Mouse (Mus musculus): Measurements from ENCODE around the gene Syne1. TPM values are rescaled to one million over a fixed set of nuclear protein-coding genes. Genes with fewer than 3 reads are reported as not detected.
A peak's percentile ranks its signal among the peaks of the same experiment; 100 is the strongest.

Syne1 gene
- total RNA-seq, 1 experiment: 7.1 TPM

GRCm38 (mm10) chr10:5332801-5333200 is 218.5 kb downstream of the Syne1 start:
- no peak for TF ChIP-seq CHD2 (IDR thresholded peaks at IDR 0.05; ENCODE audit: low read depth, low read length)
- H3K36me3 ChIP-seq (ENCODE audit: control insufficient read depth, insufficient read depth, low read length, poor library complexity, severe bottlenecking): no peaks in the 10 kb centered on the region
- H3K9me3 ChIP-seq (ENCODE audit: control insufficient read depth, insufficient read depth, low read depth, low read length): no peaks in the 10 kb centered on the region
- no peak overlapping the region for H3K27ac ChIP-seq (ENCODE audit: insufficient read depth, low read depth, low read length, poor library complexity, severe bottlenecking)
- DNase-seq (ENCODE audit: low read depth, low spot score): no peak
- H3K9ac ChIP-seq (ENCODE audit: insufficient read depth, low read depth, low read length, poor library complexity, severe bottlenecking): no peak overlapping the region
- H3K4me1 ChIP-seq (ENCODE audit: control insufficient read depth in 2 of 2, insufficient read depth in 2 of 2, low read length in 2 of 2, poor library complexity in 1 of 2): no peaks in the 10 kb centered on the region
- no peak overlapping the region for H3K4me3 ChIP-seq (ENCODE audit: insufficient read depth in 1 of 2, low read depth in 1 of 2, low read length in 2 of 2, poor library complexity in 1 of 2, severe bottlenecking in 1 of 2)
- in situ Hi-C loops (cut with MboI; ENCODE audit: low sequenced_read_pairs in 2 of 2, unreplicated experiment in 2 of 2): no loop called here

GRCm38 (mm10) chr10:5326716-5327115 is 224.6 kb downstream of the Syne1 start:
- Histone ChIP-seq H3K9me3 (ENCODE audit: control insufficient read depth, insufficient read depth, low read depth, low read length) (no peaks in the 10 kb centered on the region), H3K4me1 (ENCODE audit: control insufficient read depth in 2 of 2, insufficient read depth in 2 of 2, low read length in 2 of 2, poor library complexity in 1 of 2) (no peaks in the 10 kb centered on the region), H3K27ac (ENCODE audit: insufficient read depth, low read depth, low read length, poor library complexity, severe bottlenecking) (no peak overlapping the region), H3K4me3 (ENCODE audit: insufficient read depth in 1 of 2, low read depth in 1 of 2, low read length in 2 of 2, poor library complexity in 1 of 2, severe bottlenecking in 1 of 2) (no peak overlapping the region), H3K36me3 (ENCODE audit: control insufficient read depth, insufficient read depth, low read length, poor library complexity, severe bottlenecking) (no peaks in the 10 kb centered on the region), H3K9ac (ENCODE audit: insufficient read depth, low read depth, low read length, poor library complexity, severe bottlenecking) (no peak overlapping the region)
- in situ Hi-C loops (cut with MboI; ENCODE audit: low sequenced_read_pairs in 2 of 2, unreplicated experiment in 2 of 2): no loop called here
- no peak for DNase-seq (ENCODE audit: low read depth, low spot score)
- TF ChIP-seq ZC3H11A (IDR thresholded peaks at IDR 0.05; ENCODE audit: borderline replicate concordance, low read depth, low read length) (no peak), MAFK (IDR thresholded peaks at IDR 0.05; ENCODE audit: insufficient read depth, low read depth, low read length) (no peak), HCFC1 (IDR thresholded peaks at IDR 0.05; ENCODE audit: borderline replicate concordance, insufficient read depth, low read length) (no peak), ZNF384 (IDR thresholded peaks at IDR 0.05; ENCODE audit: low read depth, low read length) (no peak), CHD2 (IDR thresholded peaks at IDR 0.05; ENCODE audit: low read depth, low read length) (no peak)

GRCm38 (mm10) chr10:5323741-5324395 is 227.4 kb downstream of the Syne1 start:
- H3K36me3 ChIP-seq (ENCODE audit: control insufficient read depth, insufficient read depth, low read length, poor library complexity, severe bottlenecking): no peaks in the 10 kb centered on the region
- H3K4me1 ChIP-seq (ENCODE audit: control insufficient read depth in 2 of 2, insufficient read depth in 2 of 2, low read length in 2 of 2, poor library complexity in 1 of 2): no peaks in the 10 kb centered on the region
- H3K9ac ChIP-seq (ENCODE audit: insufficient read depth, low read depth, low read length, poor library complexity, severe bottlenecking): no peak overlapping the region
- H3K9me3 ChIP-seq (ENCODE audit: control insufficient read depth, insufficient read depth, low read depth, low read length): no peaks in the 10 kb centered on the region
- no peak for DNase-seq (ENCODE audit: low read depth, low spot score)
- in situ Hi-C loops (cut with MboI; ENCODE audit: low sequenced_read_pairs in 2 of 2, unreplicated experiment in 2 of 2): no loop called here
- no peak overlapping the region for H3K27ac ChIP-seq (ENCODE audit: insufficient read depth, low read depth, low read length, poor library complexity, severe bottlenecking)
- TF ChIP-seq MAFK (IDR thresholded peaks at IDR 0.05; ENCODE audit: insufficient read depth, low read depth, low read length) (no peak), ZNF384 (IDR thresholded peaks at IDR 0.05; ENCODE audit: low read depth, low read length) (no peak), CHD2 (IDR thresholded peaks at IDR 0.05; ENCODE audit: low read depth, low read length) (no peak), HCFC1 (IDR thresholded peaks at IDR 0.05; ENCODE audit: borderline replicate concordance, insufficient read depth, low read length) (no peak), ZC3H11A (IDR thresholded peaks at IDR 0.05; ENCODE audit: borderline replicate concordance, low read depth, low read length) (no peak)
- H3K4me3 ChIP-seq (ENCODE audit: insufficient read depth in 1 of 2, low read depth in 1 of 2, low read length in 2 of 2, poor library complexity in 1 of 2, severe bottlenecking in 1 of 2): no peak overlapping the region

- no peak for DNase-seq (ENCODE audit: low read depth, low spot score)
- Histone ChIP-seq H3K4me3 (ENCODE audit: insufficient read depth in 1 of 2, low read depth in 1 of 2, low read length in 2 of 2, poor library complexity in 1 of 2, severe bottlenecking in 1 of 2) (no peak overlapping the region), H3K9ac (ENCODE audit: insufficient read depth, low read depth, low read length, poor library complexity, severe bottlenecking) (no peak overlapping the region), H3K27ac (ENCODE audit: insufficient read depth, low read depth, low read length, poor library complexity, severe bottlenecking) (no peak overlapping the region), H3K9me3 (ENCODE audit: control insufficient read depth, insufficient read depth, low read depth, low read length) (no peaks in the 10 kb centered on the region), H3K4me1 (ENCODE audit: control insufficient read depth in 2 of 2, insufficient read depth in 2 of 2, low read length in 2 of 2, poor library complexity in 1 of 2) (no peaks in the 10 kb centered on the region), H3K36me3 (ENCODE audit: control insufficient read depth, insufficient read depth, low read length, poor library complexity, severe bottlenecking) (no peaks in the 10 kb centered on the region)
- in situ Hi-C loops (cut with MboI; ENCODE audit: low sequenced_read_pairs in 2 of 2, unreplicated experiment in 2 of 2): no loop called here
- no peak for TF ChIP-seq MAFK (IDR thresholded peaks at IDR 0.05; ENCODE audit: insufficient read depth, low read depth, low read length)
- TF ChIP-seq HCFC1 (IDR thresholded peaks at IDR 0.05; ENCODE audit: borderline replicate concordance, insufficient read depth, low read length): no peak
- TF ChIP-seq CHD2 (IDR thresholded peaks at IDR 0.05; ENCODE audit: low read depth, low read length): no peak
- TF ChIP-seq ZNF384 (IDR thresholded peaks at IDR 0.05; ENCODE audit: low read depth, low read length): no peak
- TF ChIP-seq ZC3H11A (IDR thresholded peaks at IDR 0.05; ENCODE audit: borderline replicate concordance, low read depth, low read length): no peak
These were observed 228.7 kb downstream of the Syne1 start for GRCm38 (mm10) chr10:5322562-5322961.

DNA sequence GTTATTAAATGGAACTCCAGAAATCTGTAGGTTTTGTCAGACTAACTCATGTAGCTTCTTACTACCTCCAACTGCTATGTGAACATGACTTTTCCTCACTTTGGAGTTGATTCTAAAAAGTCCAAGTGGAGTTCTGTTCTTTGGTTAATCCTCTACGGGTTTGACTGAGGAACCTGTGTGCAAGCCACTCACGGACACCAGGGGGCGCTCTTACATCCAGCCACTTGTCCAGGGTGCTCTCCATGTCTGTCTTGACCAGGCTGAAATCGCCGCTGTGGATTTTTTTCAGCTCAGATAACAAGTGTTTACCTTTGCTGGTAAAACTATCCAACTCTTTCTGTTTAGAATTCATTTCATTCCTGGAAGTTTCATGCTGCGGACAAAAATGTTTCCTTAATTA is 233.7 kb downstream of the Syne1 start:
- H3K36me3 ChIP-seq (ENCODE audit: control insufficient read depth, insufficient read depth, low read length, poor library complexity, severe bottlenecking): no peaks in the 10 kb centered on the region
- in situ Hi-C loops (cut with MboI; ENCODE audit: low sequenced_read_pairs in 2 of 2, unreplicated experiment in 2 of 2): no loop called here
- H3K9me3 ChIP-seq (ENCODE audit: control insufficient read depth, insufficient read depth, low read depth, low read length): no peaks in the 10 kb centered on the region
- no peak overlapping the region for H3K9ac ChIP-seq (ENCODE audit: insufficient read depth, low read depth, low read length, poor library complexity, severe bottlenecking)
- H3K4me1 ChIP-seq (ENCODE audit: control insufficient read depth in 2 of 2, insufficient read depth in 2 of 2, low read length in 2 of 2, poor library complexity in 1 of 2): no peaks in the 10 kb centered on the region
- peak; percentile 54 for DNase-seq (ENCODE audit: low read depth, low spot score)
- H3K27ac ChIP-seq (ENCODE audit: insufficient read depth, low read depth, low read length, poor library complexity, severe bottlenecking): no peak overlapping the region
- no peak for TF ChIP-seq MAFK (IDR thresholded peaks at IDR 0.05; ENCODE audit: insufficient read depth, low read depth, low read length)
- 0 out of 2 replicates have a peak, but pooled peaks have one; percentile 10 for TF ChIP-seq ZNF384 (IDR thresholded peaks at IDR 0.05; ENCODE audit: low read depth, low read length)
- TF ChIP-seq ZC3H11A (IDR thresholded peaks at IDR 0.05; ENCODE audit: borderline replicate concordance, low read depth, low read length): 0 out of 2 replicates have a peak, but pooled peaks have one; percentile 31
- no peak overlapping the region for H3K4me3 ChIP-seq (ENCODE audit: insufficient read depth in 1 of 2, low read depth in 1 of 2, low read length in 2 of 2, poor library complexity in 1 of 2, severe bottlenecking in 1 of 2)
